Mouse (Mus musculus) retina, postnatal 1 day (tissue): ENCODE data around the gene Gnat2.

ENCODE experiments used
- DNase-seq: peaks from one replicate; pipeline ENCODE4 v3.0.0-alpha.2; 2012

Gnat2 gene

DNA sequence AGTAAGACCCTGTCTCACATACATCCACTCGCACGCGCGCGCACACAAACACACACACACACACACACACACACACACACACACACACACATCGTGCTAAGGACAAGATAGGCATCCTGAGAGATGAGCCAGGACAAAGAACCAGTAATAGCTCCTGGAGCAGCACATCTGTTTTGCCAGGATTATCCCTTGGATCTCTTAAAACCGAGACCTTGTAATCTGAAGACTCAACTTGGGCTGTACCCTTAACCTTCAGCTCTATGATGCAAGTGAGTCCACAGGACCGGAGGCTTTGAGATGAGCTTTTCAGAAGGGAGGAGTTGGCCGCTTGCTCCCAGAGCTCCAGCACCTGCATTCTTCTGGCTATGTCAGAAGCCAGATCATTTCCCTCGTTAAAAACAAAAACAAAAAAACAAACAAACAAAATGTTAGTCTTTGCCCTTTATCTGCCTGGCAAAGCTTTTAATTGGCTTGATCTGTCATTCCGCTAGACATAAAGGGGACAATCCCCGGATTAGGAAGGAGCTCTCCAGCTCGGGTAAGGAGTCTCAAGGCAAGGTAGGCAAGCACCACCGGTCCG lies at the start of gene Gnat2:
Gene Gnat2, plus strand, starts transcription at position 254 of the 580 bp plus-strand sequence.
- DNase-seq: peak; percentile 78

GRCm38 (mm10) chr3:108044394-108045140 lies 48.0 kb upstream of the Gnat2 start, which contains the start of gene Gstm4:
Gstm4 (minus strand) TSS chr3:108044894.
- peak; percentile 87 for DNase-seq

DNA sequence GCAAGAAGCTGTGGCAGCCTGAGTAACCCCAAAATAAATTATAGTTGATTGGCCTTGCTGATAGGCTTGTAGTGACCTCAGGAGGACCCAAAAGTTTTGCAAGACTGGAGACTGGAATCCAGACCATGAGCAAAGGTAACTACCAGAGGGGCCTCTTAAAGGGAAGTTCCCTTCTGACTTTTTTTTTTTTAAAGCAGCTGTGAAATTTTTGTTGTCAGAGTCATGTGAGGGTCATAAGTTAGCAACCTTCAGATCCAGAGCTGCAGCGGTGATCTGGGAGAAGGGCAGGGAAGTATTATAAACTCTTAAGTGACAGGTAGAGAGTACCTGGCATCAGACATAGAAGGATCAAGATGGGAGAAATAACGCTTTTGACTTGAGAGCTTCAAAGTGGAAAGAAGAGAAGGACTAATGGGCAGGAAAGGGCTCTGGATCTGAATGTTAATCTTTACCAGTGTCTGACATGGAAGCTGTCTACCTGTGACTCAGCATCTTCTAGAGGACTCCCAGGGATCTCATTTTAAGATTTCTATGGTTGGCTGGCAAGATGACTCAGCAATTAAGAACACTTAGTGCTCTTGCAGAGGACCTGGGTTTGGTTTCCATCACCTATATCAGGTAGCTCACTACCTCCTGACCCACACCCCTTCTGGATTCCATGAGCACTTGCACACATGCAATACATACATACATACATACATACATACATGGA lies 45.5 kb upstream of the Gnat2 start:
- no peak for DNase-seq

GRCm38 (mm10) chr3:108048306-108048705 lies 44.3 kb upstream of the Gnat2 start:
- DNase-seq: no peak

DNA sequence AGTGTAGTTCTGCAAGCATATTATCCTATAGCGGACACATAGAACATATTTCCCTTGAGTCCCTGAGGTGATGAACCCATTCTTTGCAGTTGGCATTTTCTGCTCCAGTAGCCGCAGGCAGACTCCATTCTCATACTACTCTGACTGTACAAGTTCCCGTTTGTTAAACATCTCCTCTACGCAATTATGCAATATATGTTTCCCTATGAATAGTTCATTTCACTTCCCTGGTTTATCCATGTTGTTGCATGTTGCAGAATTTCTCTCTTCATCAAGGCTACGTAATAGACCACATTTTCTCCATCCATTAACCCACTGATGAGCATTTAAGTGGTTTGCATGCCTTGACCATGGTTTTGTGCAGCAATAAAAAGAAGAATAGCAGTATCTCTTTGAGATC lies 42.1 kb upstream of the Gnat2 start:
- DNase-seq: no peak

- DNase-seq: peak; percentile 87
These were observed 31.2 kb upstream of the Gnat2 start for GRCm38 (mm10) chr3:108061420-108061819.

- DNase-seq: no peak
These were observed 29.9 kb upstream of the Gnat2 start for GRCm38 (mm10) chr3:108062648-108063047.

DNA sequence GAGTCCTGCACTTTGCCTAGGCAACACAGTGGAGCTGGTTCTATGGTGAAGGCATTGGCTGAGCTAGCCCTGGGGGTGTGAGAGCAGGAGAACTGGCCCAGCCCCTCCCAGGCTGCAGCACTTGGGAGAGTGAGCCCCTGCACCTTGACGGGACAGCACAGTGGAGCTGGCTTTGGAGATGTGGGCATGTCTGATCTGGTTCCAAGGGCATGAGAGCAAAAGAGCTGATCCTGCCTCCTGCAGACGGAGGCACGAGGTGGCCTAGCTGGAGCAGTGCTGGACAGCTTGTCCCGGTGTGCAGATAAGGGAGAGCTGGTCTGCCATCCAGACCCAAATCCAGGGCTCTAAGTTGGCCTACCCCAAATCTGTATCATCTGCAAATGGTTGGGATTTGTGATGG lies 27.9 kb upstream of the Gnat2 start:
- DNase-seq: no peak

GRCm38 (mm10) chr3:108065551-108065950 lies 27.0 kb upstream of the Gnat2 start:
- DNase-seq: no peak

DNA sequence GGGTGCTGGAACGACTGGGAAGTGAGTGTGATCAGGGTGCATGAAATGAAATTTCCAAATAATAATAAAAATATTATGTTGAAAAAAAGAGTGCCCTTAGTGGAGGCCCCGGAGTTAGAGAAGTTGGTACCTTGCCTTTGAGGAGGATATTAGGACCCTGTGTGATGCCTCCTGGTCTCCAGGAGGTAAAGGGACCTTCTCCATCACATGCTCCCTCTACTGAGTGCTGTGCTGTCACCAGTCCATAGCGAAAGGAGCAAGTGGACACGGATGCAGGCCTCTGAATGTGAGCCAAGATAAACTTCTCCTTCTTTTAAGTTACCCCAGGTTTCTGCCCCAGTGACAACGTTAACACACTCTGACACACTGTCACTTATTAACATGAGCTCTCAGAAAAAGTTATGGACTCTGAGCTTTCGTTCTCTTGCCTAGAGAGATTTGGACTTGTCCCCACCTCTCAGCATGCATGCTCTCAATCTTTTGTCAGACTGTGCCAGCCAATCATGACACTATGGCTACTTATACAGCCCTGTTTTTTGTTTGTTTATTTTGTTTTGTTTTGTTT lies 25.1 kb upstream of the Gnat2 start:
- no peak for DNase-seq

DNA sequence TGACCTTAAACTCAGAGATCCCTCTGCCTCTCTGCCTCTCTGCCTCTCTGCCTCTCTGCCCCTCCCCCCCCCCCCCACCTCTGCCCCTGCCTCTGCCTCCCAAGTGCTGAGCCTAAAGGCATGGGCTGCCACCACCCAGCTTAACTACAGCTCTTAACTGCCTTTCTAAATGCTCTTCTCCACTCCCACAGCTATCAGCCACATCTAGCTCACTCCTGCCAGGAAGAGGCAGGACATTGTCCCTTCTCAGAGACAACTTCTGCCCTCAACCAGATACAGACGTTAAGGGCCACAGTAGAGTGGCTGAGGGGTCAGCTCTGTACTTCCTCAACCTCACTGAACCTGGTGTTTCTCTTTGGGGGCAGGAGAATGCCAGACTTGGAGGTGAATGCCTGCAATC lies 23.8 kb upstream of the Gnat2 start:
- no peak for DNase-seq

- no peak for DNase-seq
These were observed 23.2 kb upstream of the Gnat2 start for GRCm38 (mm10) chr3:108069231-108069870.

- DNase-seq: peak; percentile 63
These were observed 22.0 kb upstream of the Gnat2 start for GRCm38 (mm10) chr3:108070295-108071293.

DNA sequence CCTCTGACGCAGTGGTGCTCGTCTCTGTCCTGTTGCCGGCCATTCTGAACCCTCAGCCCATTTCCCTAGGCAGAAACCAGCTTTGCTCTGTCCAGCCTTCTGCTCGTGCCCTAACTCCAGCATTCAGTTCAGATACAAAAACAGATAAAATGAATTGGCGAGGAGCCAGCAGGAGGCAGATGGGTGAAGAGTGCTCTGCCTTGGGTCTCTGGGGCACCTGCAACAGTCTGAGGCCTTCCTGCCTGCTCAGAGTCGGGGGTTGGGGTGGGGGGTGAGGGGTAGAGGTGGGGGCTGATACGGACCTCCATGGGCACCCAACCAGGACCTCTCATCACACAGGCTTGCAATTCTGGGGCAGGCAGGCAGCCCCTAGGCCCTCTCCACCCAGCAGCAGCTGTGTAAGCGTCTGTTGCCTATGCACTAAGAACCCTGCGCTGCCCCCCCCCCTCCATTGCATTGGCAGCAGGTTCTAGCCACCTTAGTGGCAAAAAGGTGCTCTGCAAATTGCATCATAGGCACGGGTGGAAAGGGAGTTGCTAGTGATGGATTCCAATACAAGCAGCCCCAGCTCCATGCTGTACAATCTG lies 19.5 kb upstream of the Gnat2 start:
- DNase-seq: peak; percentile 48

DNA sequence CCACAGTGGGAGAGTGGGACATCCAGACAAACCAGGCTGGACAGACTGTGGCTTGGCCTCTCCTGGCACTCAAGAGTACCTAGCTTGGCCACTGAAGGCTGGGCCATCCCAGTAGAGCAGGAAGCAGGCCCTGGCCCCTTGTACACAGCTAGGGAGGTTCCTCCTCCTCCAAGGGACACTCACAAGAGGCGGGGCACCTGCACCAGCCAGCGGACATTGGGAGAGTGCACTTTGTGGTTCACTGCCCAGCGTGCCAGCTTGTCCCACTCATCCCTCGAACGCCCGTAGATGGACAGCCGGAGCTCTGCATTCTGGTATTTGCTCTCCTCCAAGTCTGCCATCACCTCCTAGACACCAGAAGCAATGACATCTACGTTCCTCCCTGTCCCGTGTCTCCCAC lies 15.8 kb upstream of the Gnat2 start:
- no peak for DNase-seq

GRCm38 (mm10) chr3:108081681-108082080 lies 10.9 kb upstream of the Gnat2 start:
- no peak for DNase-seq

DNA sequence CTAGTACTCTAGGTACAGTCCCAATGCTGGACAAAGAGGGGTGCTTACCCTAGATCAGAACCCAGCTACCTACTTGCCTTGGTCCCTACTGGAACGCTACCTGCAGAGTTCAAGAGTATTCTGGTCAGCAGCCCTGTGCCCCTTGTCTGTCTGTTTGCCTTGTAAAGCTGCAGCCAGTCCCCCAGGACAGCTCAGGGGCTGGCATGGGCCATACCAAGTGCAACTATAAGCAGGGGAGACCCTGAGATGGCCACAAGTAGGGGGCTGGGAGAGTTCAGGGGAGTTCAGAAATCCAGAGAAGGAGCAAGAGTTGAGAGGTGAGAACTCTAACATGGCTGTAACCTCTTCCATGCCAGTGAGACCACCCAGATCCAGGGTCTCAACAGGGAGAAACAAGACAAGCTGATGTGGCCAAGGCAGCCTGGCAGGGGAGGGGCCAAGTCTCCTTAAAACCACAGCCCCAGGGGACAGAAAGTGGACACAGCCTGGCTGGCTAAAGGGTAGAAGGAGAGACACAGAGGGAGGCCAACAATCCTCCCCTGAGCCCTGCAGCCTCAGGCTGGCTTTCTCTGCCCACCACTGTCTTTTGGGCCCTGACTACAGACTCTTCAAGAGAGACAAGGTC lies 10.2 kb upstream of the Gnat2 start:
- peak; percentile 77 for DNase-seq

DNA sequence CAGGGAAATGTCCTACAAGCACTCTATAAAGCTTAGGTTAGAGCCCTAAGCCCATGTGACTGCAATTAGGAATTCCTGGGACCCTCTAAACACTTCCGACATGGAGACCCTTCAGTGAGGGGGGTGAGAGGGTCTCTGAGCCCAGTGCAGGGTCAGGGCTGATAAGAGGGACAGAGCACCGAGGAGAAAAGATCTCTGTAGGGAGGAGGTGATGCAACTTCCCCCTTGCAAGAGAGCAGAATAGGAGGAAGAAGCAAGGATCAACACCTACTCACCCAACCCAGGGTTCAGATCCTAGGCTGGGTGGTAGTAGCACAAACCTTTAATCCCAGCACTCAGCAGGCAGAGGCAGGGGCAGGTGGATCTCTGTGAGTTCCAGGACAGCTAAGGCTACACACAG lies 9.4 kb upstream of the Gnat2 start:
- DNase-seq: no peak

DNA sequence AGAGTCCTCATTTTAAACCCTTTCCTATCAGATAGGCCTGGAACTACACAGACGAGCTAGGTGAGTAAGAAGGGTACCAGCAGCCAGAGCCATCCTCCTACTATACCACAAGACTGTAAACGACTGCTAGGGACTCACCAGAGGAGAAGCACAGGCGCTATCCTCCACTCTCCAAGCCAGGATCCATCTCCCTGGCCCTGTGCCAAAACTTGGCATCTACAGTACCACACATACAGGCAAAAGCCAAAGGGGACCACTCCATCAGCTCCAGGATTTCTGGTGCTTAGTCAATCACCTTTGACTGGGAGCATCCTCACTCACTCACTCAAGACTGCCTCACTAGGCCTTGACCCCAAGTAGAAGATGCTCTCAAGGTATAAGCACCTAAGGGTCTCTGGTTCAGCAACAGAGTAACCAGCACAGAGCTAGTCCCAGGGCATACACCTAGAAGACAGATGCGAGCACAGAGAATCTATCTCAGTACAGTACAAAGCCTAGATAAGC lies 8.6 kb upstream of the Gnat2 start:
- DNase-seq: peak; percentile 30

- DNase-seq: no peak
These were observed 7.8 kb upstream of the Gnat2 start for GRCm38 (mm10) chr3:108084767-108085270.
